Mouse (Mus musculus) thymus, adult 2 months (tissue): ENCODE data around the gene Pcna.

Experiments used
- CTCF ChIP-seq: fragments of 200-500 bp; IDR thresholded peaks from 2 replicates; pipeline ENCODE4 v1.5.1; 2012; ENCODE audit warnings: mild to moderate bottlenecking, control low read depth, low read length, moderate library complexity, borderline replicate concordance; ENCODE audit not compliant: control insufficient read depth, poor library complexity, insufficient read depth; ENCODE audit errors: extremely low read depth
- POLR2A ChIP-seq: fragments of 200-500 bp; IDR thresholded peaks from 2 replicates; pipeline ENCODE4 v1.6.1; 2012; ENCODE audit warnings: mild to moderate bottlenecking, low read length, control low read depth, moderate library complexity; ENCODE audit not compliant: control insufficient read depth, poor library complexity, insufficient read depth; ENCODE audit errors: extremely low read depth

DNA sequence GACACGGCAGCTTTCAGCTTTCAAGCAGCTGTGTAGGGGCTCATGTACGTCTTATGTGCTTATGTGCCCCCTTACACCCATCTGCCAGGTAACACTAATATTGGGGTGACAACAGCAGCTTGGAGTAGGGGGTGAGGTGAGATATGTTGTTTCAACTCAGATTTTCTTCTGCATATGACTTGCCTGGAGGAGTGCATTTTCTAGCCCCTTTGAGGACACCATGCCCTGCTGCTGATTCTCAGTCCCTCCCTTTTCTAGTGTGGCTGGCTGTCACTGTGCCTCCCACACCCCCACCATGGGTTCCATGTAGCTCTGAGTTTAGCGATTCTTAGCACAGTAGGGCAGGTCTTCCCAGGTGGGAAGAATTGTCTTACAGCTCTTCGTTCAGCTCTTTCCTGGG lies 48.3 kb upstream of the Pcna start:
- TF ChIP-seq POLR2A (no peak), CTCF (no peak)
